Mouse (Mus musculus) gonadal fat pad, adult 2 months (tissue): Measurements from ENCODE around the gene Bloc1s6. TPM values are rescaled to one million over a fixed set of nuclear protein-coding genes. Genes with fewer than 3 reads are reported as not detected.

Experiments
- DNase-seq: peaks from one replicate; pipeline ENCODE4 v3.0.0-alpha.2; 2012; ENCODE audit warnings: low read depth
- polyA plus RNA-seq: library from polyadenylated mRNA; depleted of rRNA; stranded (reverse); fragments of >200 nt; gene quantifications from 2 replicates; pipeline ENCODE4 v1.2.3, GENCODE M21; 2012; rRNA removed

Bloc1s6 gene
- polyA plus RNA-seq, 1 experiment, result 40.8 TPM

- no peak for DNase-seq
Observed at GRCm38 (mm10) chr2:122765071-122765793, 26.9 kb downstream of the Bloc1s6 start, which contains the start of gene Sqor. TSS of gene Sqor (plus strand) at chr2:122765237.

DNA sequence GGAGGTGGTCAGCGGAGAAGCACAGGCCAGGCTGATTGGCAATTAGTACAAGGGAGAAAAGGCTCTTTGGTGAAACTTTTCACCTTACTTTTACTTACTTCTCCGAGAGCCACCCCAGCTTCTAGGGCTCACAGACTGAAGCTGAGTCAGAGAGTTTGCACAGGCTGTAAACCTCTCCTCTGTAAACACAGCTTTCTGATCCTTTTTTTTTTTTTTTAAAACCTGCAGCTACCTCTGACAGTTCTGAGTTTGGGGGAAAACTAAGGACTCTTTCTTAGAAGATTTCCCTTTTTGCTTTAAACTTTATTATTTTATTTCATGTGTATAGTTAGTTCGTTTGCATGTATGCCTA, 27.5 kb downstream of the Bloc1s6 start:
- DNase-seq, result no peak

- no peak for DNase-seq
Observed at GRCm38 (mm10) chr2:122771002-122771401, 32.7 kb downstream of the Bloc1s6 start.

GRCm38 (mm10) chr2:122772899-122773298, 34.6 kb downstream of the Bloc1s6 start:
- no peak for DNase-seq

- no peak for DNase-seq
Observed at GRCm38 (mm10) chr2:122775491-122775890, 37.2 kb downstream of the Bloc1s6 start.

DNA sequence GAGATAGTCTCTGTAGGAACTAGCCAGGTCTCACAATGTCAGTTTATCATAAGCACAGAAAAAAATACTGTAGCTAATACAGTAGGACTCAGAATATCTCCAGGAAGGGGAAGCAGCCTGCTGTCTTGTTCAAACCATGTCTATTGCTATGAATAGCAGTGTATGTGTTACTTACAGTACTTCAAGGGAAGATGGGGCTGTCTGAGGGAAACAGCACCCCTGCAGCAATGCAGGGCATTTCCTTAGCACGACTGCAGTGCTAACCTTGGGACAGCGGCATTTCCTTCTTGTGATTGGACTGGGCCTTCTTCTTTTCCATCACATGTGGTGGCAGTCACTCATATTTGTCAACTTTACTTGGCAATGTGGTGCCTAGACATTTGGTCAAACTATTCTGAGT, 38.5 kb downstream of the Bloc1s6 start:
- no peak for DNase-seq

- no peak for DNase-seq
Observed at GRCm38 (mm10) chr2:122779967-122780366, 41.7 kb downstream of the Bloc1s6 start.

GRCm38 (mm10) chr2:122780447-122780846, 42.1 kb downstream of the Bloc1s6 start:
- no peak for DNase-seq

DNA sequence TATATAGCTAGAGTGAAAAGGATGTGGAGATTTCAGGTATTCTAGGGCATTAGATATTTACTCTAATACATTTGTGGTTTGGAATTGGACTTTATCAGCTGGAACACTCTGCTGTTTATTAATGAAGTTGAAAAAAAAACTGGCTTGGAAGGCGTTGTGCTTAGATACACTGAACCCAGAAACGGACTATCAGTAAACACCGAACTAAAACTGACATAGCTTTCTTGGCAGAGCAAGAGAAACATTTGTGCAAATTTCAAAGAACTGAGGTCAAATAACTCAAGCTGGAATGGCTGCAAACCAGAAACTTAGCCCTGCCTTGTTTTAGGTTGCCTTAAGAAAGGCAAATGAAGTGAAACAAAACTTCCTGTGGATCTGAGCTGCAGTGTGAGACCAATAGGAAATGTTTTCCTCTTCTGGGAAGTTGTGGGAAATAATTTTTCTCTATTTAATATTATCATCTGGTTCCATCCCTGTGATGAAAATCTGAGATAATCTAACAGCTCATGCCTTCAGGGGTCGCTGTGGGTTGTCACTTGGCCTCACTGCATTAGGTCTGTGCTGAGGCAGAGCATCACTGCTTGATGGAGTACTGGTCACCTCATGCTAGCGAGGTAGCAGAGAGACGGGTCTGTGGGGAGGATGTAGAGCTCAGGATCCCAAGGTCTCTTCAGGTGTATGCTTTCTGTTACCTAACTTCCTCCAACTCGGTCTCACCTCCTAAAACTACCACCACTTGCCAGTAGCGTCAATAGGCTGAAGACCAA, 43.5 kb downstream of the Bloc1s6 start:
- DNase-seq, result no peak

- DNase-seq, result peak; percentile 44
Observed at GRCm38 (mm10) chr2:122783730-122784129, 45.4 kb downstream of the Bloc1s6 start.

- no peak for DNase-seq
Observed at GRCm38 (mm10) chr2:122784701-122785100, 46.4 kb downstream of the Bloc1s6 start.

GRCm38 (mm10) chr2:122786167-122786566, 47.9 kb downstream of the Bloc1s6 start:
- DNase-seq, result no peak

- peak; percentile 81 for DNase-seq
Observed at GRCm38 (mm10) chr2:122789311-122789710, 51.0 kb downstream of the Bloc1s6 start.

GRCm38 (mm10) chr2:122789730-122790129, 51.4 kb downstream of the Bloc1s6 start:
- peak; percentile 64 for DNase-seq

Other genes starting within 250 kb of the Bloc1s6 start
- 8.6 and 17.4 TPM in 2 replicates for gene Gatm, start 127.2 kb upstream of the Bloc1s6 start, polyA plus RNA-seq
- gene AA467197, start 101.5 kb upstream of the Bloc1s6 start, polyA plus RNA-seq, result 0.62 and 1.0 TPM in 2 replicates
- gene Slc30a4, start 35.8 kb upstream of the Bloc1s6 start, polyA plus RNA-seq, result 13.2 TPM in 2 replicates
- gene Sqor, start 26.7 kb downstream of the Bloc1s6 start, polyA plus RNA-seq, result 47.3 and 60.8 TPM in 2 replicates